Mouse (Mus musculus): ENCODE measurements around the gene Pdgfa. TPM values are rescaled to one million over a fixed set of nuclear protein-coding genes. Genes with fewer than 3 reads are reported as not detected.

The Pdgfa gene
- polyA plus RNA-seq, 1 experiment, result 9.7 TPM

- TF ChIP-seq CTCF (IDR thresholded peaks at IDR 0.05; ENCODE audit: borderline replicate concordance, extremely low read depth, insufficient read depth, insufficient read length), result no peak
- peak; percentile 30; the same call in 1 of the 2 replicates for TF ChIP-seq POLR2A (IDR thresholded peaks at IDR 0.05; ENCODE audit: borderline replicate concordance, extremely low read depth, insufficient read depth, insufficient read length, poor library complexity, severe bottlenecking)
- DNase-seq (ENCODE audit: low read depth), result peak; percentile 81
These were observed 2.1 kb downstream of the Pdgfa start for GRCm38 (mm10) chr5:138994786-138995720.

- DNase-seq (ENCODE audit: low read depth), result no peak
- TF ChIP-seq POLR2A (IDR thresholded peaks at IDR 0.05; ENCODE audit: borderline replicate concordance, extremely low read depth, insufficient read depth, insufficient read length, poor library complexity, severe bottlenecking), result no peak
These were observed 2.9 kb downstream of the Pdgfa start for GRCm38 (mm10) chr5:138994108-138994785.

DNA sequence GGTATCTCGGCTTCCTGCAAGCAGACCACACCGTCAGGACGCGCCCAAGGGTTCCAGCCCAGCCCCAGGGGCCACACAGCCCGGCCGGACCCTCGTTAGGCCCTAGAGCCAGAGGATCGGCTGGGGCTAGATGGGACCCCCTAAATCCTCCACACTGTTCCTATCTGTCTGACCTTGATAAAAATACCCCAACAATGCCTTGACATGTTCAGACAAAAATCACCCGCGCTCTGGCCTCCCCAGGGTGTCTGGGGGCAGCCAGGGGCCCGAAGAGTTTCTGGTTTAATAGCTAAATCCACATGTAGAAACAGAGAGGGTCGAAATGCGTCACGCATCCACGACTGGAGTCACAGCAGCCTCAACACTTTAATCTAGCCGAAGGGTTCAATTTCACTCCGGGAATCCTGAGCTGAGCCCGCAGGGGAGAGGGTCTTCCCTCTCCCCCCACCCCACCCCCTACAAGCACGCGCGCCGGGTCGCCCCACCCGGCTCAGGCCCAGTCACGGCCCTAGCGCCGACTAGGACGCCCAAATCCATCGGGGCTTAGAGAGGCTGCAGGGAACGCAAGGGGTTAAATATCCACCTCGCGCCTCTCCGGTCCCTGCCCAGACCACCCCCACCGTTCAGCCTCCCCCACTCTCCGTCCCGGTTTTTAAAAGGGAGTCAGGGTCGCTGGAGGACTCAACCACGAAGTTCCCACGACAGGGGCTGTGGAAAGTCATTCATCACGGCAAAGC lies 3.6 kb downstream of the Pdgfa start:
- TF ChIP-seq POLR2A (IDR thresholded peaks at IDR 0.05; ENCODE audit: borderline replicate concordance, extremely low read depth, insufficient read depth, insufficient read length, poor library complexity, severe bottlenecking) (no peak), CTCF (IDR thresholded peaks at IDR 0.05; ENCODE audit: borderline replicate concordance, extremely low read depth, insufficient read depth, insufficient read length) (no peak)
- DNase-seq (ENCODE audit: low read depth), result no peak

- TF ChIP-seq CTCF (IDR thresholded peaks at IDR 0.05; ENCODE audit: borderline replicate concordance, extremely low read depth, insufficient read depth, insufficient read length) (no peak), POLR2A (IDR thresholded peaks at IDR 0.05; ENCODE audit: borderline replicate concordance, extremely low read depth, insufficient read depth, insufficient read length, poor library complexity, severe bottlenecking) (no peak)
- DNase-seq (ENCODE audit: low read depth), result no peak
These were observed 4.4 kb downstream of the Pdgfa start for GRCm38 (mm10) chr5:138992611-138993370.

- no peak for DNase-seq (ENCODE audit: low read depth)
These were observed 5.4 kb downstream of the Pdgfa start for GRCm38 (mm10) chr5:138991734-138992133.

DNA sequence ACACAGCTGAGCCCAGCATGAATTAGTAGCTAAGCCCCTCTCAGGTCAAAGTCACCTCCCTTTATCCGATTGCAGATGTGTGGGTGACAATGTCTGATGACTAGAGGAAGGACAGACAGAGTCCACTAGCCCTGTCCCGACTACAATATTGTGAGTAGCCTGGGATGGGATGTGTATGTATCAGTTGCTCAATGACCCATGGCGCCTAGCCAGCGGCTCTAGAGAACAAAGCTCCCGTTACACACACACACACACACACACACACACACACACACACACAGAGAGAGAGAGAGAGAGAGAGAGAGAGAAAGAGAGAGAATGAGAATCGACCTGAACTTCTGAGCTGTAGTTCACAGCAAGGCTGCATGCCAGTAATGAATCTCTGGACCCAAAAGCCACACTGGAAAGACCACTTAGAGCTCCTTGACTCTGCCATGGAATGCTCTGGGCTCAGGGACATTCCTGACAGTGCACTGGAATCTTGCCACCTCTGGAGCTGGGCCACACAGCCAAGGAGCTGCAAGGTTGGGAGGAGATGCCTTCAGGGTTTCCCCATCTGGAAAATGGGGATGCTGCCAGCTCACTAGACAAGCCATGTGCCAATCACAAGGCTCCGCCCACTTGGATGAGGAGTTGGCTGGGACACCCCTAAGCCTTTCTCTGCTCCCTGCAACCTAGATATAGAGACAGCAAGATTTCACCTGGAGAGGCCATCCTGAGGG lies 6.3 kb downstream of the Pdgfa start:
- TF ChIP-seq CTCF (IDR thresholded peaks at IDR 0.05; ENCODE audit: borderline replicate concordance, extremely low read depth, insufficient read depth, insufficient read length) (no peak), POLR2A (IDR thresholded peaks at IDR 0.05; ENCODE audit: borderline replicate concordance, extremely low read depth, insufficient read depth, insufficient read length, poor library complexity, severe bottlenecking) (no peak)

More at GRCm38 (mm10) chr5:138991734-138992133, 5.4 kb downstream of the Pdgfa start:
- TF ChIP-seq CTCF (IDR thresholded peaks at IDR 0.05; ENCODE audit: borderline replicate concordance, extremely low read depth, insufficient read depth, insufficient read length), result no peak
- no peak for TF ChIP-seq POLR2A (IDR thresholded peaks at IDR 0.05; ENCODE audit: borderline replicate concordance, extremely low read depth, insufficient read depth, insufficient read length, poor library complexity, severe bottlenecking)

DNA sequence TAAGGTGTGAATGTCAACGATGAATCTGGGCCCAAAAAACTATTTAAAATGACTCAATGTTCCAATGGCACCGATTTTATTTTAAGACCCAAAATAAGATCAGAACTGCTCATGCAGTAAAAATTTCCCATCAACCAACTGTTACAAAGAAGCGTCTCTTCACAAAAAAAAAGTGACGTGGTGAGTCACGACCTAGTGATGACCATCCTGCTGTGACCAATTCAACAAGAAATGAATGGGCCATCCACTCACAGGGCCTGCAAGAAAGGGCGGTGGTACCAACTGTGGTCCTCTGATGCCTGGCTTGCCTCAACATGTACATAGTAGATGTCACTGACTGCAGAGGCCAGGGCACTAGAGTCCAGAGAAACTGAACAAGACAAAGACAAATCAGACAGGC lies 7.6 kb downstream of the Pdgfa start:
- no peak for DNase-seq (ENCODE audit: low read depth)
- TF ChIP-seq POLR2A (IDR thresholded peaks at IDR 0.05; ENCODE audit: borderline replicate concordance, extremely low read depth, insufficient read depth, insufficient read length, poor library complexity, severe bottlenecking) (no peak), CTCF (IDR thresholded peaks at IDR 0.05; ENCODE audit: borderline replicate concordance, extremely low read depth, insufficient read depth, insufficient read length) (no peak)

More for the DNA sequence above, 6.3 kb downstream of the Pdgfa start:
- DNase-seq (ENCODE audit: low read depth), result peak; percentile 49

DNA sequence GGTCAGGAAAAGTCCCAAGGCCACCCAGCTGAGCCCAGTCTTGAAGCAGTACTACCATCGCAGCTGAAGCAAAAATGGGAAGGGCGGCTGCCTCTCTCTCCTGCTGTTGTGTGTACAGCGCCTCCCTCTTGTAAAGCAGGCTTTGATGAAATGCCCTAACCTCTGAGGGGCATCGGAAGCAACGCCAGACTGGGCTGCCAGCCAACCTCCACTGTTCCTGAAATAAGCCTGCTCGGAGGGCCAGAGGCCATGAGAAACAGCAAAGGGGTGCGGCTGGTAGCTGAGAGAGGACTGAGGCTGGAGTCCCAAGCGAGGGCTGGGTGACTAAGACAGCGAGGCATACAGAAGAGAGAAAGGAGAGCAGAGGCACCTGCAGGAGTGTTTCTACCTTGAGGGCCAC lies 8.4 kb downstream of the Pdgfa start:
- TF ChIP-seq POLR2A (IDR thresholded peaks at IDR 0.05; ENCODE audit: borderline replicate concordance, extremely low read depth, insufficient read depth, insufficient read length, poor library complexity, severe bottlenecking), result no peak
- TF ChIP-seq CTCF (IDR thresholded peaks at IDR 0.05; ENCODE audit: borderline replicate concordance, extremely low read depth, insufficient read depth, insufficient read length), result no peak
- DNase-seq (ENCODE audit: low read depth), result peak; percentile 87

DNA sequence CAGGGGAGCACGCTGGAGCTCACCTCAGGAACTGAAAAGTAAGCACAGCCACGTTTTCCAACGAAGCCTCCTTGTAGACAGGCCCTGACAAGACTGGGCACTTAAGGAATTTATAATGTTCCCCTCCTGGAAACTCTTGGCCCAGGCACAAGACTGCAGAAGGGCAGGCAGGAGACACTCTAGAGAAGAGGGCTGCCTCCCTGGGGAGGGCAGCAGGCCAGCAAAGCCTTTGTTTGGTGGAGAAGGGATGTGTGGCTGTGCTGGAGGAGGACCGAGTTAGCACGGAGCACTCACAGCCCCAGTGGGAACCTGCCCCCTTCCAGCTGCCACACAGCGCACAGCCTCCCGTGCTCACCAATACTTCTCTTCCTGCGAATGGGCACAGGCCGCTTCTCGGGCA lies 9.2 kb downstream of the Pdgfa start:
- no peak for DNase-seq (ENCODE audit: low read depth)
- no peak for TF ChIP-seq POLR2A (IDR thresholded peaks at IDR 0.05; ENCODE audit: borderline replicate concordance, extremely low read depth, insufficient read depth, insufficient read length, poor library complexity, severe bottlenecking)
- TF ChIP-seq CTCF (IDR thresholded peaks at IDR 0.05; ENCODE audit: borderline replicate concordance, extremely low read depth, insufficient read depth, insufficient read length), result no peak

DNA sequence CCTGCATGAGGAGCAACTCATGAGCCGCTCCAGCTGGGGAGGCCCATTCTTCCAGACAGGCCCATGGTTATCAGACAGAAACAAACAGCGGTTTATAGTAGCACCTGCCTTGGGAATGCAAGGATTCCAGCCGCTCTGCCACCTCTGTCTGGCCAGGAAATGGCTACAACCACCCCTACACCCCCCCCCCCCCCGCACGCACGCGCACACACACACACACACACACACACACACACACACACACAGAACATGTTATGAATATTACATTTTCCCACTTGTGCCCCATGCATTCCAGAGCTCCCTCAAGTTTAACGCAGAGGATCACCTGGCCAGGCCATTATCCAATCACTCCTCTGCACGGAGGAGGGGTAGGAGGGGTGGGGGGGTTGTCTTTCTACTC lies 15.2 kb downstream of the Pdgfa start:
- DNase-seq (ENCODE audit: low read depth), result no peak
- no peak for TF ChIP-seq POLR2A (IDR thresholded peaks at IDR 0.05; ENCODE audit: borderline replicate concordance, extremely low read depth, insufficient read depth, insufficient read length, poor library complexity, severe bottlenecking)
- TF ChIP-seq CTCF (IDR thresholded peaks at IDR 0.05; ENCODE audit: borderline replicate concordance, extremely low read depth, insufficient read depth, insufficient read length), result no peak

Data from brain, embryonic 14.5 days (tissue).